Mouse (Mus musculus) neural tube, embryonic 10.5 days (tissue): ENCODE measurements around the gene Disp1.

ENCODE experiments used
- DNase-seq: peaks from one replicate; pipeline ENCODE4 v3.0.0-alpha.2; 2017; ENCODE audit warnings: low spot score; ENCODE audit errors: extremely low spot score

The Disp1 gene

GRCm38 (mm10) chr1:183207141-183207540 is 14.2 kb downstream of the Disp1 start:
- no peak for DNase-seq

GRCm38 (mm10) chr1:183200926-183201325 is 20.4 kb downstream of the Disp1 start:
- no peak for DNase-seq

- no peak for DNase-seq
These were observed 26.6 kb downstream of the Disp1 start for GRCm38 (mm10) chr1:183194763-183195162.

- DNase-seq: no peak
These were observed 27.2 kb downstream of the Disp1 start for GRCm38 (mm10) chr1:183194151-183194550.

- no peak for DNase-seq
These were observed 29.9 kb downstream of the Disp1 start for GRCm38 (mm10) chr1:183191398-183191797.

GRCm38 (mm10) chr1:183190456-183190855 is 30.9 kb downstream of the Disp1 start:
- DNase-seq: peak; percentile 21

DNA sequence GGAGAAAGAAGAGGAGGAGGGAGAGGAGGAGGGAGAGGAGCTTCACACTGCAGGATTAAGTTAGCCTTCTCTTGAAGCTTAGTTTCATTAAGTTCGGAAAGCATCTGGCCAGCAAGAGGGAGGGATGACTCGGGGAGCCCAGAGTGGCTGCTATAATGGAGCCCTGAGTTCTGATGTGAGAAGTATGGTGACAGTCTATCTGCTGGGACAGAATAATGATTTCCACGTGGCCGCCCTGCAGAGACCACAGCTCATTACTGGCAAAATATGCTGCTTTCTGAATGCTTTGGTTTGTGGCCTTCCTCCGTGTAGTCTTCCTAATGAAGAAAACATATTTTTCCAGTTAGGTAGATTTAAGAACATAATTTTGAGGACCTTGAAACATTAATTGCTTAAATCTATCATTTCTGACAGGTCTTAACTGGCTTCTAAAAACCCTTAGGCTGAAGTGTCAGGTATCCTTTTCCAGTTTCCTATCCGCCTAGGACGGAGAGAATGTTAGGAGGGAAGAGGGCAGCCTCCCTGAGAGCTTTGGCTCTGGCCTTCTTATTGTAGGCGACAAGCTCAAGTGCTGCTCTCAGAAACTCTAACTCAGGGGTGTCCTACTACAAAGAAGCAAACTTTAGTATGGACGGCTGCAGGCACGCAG is 32.2 kb downstream of the Disp1 start:
- DNase-seq: peak; percentile 20

DNA sequence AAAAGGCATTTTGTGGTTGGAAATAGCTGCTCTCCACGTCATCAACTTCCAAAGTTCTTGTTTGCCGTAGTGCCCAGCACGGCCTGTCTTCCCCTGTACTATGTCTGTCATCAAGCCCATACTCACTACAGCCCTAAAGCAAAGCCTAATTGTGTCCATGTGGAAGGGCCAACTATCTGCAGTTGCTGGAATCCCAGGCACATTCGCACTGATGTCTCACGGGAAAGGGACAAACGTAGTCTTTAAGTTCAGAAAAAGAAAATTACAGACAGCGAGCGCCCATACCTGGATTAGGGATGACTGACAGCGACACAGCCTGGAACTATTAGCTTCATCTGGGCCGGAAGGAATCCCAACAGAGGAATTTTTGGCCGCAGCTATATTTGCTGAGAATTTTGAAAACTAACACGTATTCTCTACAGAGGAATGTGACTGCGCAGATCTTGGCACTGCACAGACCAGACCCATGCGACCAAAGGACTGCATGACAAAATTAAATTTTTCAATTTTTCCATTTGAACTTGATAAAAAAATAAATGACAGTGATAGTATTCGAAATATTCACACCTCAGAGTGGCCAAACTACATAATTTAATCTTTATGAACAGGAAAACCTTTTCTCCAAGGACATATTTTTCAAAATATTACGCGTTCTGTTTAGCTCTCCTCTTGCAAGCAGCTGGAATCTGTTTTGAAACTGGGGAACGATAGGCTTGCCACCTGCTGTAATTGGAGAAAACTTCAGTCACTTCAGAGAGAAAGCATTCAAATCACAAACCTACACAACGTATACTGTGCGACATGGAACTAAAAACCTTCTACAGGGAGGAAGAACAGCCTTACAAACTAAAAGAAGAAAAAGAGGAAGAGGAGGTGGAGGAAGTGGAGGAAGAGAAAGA is 33.0 kb downstream of the Disp1 start:
- no peak for DNase-seq

- DNase-seq: no peak
These were observed 35.8 kb downstream of the Disp1 start for GRCm38 (mm10) chr1:183185560-183185959.

DNA sequence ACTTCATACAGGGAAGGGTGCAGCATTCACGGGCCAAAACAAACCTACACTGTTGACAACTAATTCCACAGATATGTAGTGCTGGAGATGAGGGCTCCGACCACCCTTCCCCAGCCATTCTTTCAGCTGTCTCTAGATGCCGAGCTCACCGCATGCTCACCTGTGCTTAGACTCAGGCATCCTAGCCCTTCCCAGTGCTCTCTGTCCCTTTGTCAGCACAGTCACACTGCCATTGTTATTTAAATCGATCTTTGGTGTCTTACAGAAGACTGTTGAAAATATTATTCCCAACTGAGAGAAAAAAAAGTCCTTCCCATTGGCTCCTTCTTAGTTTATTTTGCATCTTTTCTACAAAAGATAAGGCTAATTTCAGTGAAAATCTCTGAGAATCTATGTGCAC is 36.6 kb downstream of the Disp1 start:
- DNase-seq: no peak

DNA sequence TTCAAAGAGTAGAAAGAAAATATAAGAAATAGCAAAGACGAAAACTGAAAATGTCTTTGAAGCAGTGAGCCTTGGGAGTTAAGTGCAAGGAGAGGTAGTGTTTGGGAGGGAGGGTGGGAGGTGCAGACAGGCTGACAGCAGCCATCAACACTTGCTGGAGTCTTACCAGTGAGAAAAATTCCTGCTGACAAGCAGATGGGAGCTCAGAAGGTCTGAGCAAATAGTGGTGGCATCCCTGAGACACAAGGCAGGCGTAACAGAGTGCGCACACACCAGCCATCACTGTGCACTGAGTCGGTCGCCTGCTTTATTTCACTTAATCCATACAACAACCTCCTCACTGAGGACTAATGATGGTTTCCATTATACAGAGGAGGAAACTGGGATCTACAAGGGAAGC is 37.8 kb downstream of the Disp1 start:
- no peak for DNase-seq

DNA sequence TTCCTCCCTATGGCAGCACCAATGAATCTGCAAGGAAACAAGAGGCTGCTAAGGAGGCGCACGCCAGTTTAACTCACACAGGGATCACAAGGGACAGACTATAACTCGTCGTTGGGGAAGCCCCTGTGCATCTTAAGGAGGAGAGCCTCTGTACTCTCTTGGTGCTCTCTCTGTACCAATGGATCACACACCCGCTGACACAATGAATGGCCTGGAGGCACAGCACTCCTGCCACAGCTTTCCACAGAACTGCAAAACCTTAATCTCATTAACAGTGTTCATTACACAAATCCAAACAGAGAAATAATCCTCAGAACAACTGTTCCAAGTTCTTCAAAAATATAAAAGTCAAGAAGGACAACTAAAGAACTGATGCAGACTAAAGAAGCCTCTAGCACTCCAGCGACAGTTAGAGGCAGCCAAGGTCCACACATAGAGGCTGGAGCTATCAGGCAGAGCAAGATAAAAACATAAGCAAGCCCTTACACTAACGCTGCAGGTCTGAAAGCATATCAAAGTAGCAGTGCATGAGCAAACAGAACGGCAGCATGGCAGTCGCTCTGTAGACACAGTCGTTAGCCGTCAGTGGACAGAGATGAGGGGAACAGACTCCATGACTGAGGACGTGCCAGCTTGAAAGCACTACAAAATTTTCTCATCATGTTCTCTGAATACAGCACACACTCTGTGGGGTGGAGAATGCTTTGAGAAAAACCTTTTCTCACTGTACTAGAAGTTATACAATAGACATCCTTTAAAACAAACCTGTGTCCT is 38.5 kb downstream of the Disp1 start:
- no peak for DNase-seq

GRCm38 (mm10) chr1:183181030-183181395 is 40.3 kb downstream of the Disp1 start:
- DNase-seq: no peak

DNA sequence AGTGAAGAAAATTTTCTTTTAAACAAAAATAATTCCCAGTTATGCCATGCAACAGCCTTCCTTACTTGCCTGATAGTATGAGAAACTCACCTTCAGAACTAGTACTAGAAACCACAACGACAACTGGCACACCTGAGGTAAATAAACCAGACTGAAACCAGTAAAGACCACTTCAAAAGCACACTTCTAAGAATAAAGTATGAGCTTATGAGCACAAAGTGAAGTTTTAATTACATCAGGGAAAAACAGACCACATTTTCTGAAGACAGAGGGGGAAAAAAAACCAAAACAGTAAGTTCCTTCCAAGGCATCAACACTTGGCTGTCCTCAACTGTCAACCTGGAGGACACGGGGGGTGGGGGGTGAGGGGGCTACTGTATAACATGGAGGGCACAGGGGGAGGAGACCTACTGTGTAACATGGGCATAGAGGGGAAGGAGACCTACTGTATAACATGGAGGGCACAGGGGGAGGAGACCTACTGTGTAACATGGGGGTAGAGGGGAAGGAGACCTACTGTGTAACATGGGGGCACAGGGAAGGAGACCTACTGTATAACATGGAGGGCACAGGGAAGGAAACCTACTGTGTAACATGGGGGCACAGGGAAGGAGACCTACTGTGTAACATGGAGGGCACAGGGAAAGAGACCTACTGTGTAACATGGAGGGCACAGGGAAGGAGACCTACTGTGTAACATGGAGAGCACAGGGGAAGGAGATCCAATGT is 40.9 kb downstream of the Disp1 start:
- no peak for DNase-seq

DNA sequence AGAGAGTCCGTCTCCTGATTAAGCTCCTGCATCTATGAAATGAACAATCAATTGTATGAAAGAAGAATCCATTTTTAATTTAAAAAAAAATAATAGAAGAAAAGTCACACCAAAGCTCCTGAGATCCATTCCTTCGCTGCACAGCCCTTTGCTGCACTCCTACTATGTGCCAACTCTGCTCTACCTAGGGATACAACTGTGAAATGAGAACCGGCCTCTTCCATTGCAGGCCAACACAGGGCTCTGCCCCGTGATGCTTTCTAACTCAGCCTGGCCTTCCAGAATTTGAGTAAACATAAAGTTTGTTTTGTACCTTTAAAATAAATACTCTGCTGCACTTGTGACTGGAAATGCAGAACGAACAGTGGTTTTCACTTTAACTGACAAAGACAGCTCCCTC is 42.0 kb downstream of the Disp1 start:
- no peak for DNase-seq

DNA sequence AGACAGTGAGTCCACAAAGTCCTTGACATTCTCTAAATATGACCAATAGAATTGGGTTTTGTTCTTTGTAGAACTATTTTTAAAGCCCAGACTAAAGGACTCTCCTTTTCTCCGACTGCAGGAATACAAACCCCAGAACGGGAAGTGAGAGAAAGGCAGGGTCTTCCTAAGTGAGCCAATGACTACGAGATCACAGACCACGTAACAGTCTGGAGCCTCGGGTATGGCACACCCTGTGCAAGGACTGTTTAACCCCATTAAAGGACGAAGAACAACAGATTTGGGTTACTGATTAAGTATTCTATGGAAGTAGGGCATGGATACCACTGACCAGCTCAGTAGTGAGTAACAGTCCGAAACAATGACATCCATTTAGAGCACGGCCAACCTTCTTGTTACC is 46.1 kb downstream of the Disp1 start:
- no peak for DNase-seq

GRCm38 (mm10) chr1:183171095-183171494 is 50.2 kb downstream of the Disp1 start:
- DNase-seq: no peak

DNA sequence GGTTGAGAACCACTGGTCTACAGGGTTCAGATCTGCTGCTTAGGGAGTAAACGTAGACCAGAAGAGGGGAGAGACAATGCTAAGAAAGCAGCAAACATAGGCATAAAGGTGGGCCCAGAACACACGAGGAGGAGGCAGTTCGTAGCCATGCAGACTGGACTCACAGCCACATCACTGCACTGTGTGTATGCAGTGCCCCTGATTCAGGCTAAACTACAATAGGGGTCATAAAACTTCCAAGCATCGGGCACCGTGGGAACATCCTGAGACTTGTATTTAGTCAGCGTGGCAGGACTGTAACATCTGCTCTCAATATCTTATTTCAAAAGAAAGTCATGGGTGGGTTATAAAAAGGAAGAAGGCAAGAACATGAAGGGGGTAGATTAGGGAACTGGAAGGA is 52.9 kb downstream of the Disp1 start:
- DNase-seq: no peak

DNA sequence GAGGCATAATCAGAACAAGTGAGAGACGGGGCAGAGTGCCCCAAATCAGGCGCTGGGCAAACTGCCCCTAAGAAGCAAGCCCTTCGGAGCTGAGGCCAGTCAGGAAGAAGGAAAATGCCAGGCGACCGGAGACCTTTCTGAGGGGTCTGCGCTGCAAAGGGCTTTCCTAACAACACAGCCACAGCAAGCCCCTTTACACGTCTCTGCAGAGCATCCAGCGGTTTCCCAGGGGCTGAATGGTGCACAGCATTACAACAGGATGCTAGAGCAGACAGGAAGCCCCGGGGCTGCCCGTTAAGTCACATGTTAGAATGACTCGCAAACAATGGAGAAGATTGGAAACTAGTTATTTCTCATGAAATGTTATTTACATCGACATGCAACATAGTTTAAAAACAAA is 53.5 kb downstream of the Disp1 start:
- DNase-seq: no peak

DNA sequence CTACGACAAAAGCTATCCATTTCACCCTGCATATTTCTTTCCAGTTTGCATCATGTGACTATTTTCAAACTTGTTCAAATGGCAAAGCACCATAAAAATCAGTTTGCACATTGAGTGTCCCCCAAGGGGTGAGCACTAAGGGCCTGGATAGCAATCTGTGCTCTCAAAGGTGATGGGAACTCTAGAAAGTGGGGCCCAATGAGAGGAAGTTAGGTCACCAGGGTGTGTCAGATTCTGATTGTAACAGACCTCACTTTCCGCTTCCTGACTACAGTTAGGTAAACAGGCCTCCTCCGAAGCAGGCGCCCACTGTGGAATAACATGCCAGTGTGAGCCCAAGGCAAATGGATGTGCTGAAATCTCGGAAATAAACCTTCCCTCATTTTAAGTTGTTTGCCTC is 54.6 kb downstream of the Disp1 start:
- DNase-seq: no peak

DNA sequence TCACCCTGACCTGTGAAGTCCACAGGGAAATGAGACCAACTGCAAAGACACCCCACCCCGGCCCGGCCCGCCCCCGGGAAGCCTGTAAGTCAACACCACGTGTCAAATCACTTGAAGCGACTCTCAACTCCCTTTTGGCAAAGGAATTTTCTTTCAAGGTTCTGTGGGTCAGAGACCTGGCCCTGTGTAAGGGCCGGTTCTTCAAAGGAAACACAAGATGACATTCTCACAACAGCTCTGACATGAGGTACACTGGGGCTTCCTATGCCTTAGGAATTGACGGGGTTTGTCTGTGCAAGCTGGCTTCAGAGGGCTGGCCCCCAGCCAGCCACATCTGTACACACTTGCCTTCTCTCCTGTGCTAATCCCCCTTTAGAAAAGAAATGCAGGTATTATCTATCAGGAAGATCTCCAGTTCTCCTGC is 56.7 kb downstream of the Disp1 start:
- no peak for DNase-seq
